Mouse (Mus musculus): ENCODE results near the gene Trak1.

Trak1 gene

DNA sequence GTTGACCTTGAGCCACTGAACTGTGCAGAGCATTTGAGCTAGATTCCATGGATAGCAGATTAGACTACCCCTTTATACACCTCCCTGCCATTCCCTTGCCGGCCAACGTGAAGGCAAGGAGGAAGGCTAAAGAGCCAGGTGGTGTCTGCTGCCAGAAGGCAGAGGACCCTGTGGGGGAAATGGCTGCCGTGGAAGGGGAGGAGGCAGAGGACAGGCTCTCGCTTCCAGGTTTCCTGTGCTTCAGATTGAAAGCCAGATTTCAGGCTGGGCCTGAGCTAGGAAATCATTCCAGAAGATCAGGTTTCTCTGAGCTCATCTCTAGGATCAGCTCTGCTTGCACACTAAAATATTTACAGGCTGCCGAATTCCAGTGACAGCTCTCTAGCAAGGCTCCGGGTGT is 133.1 kb downstream of the Trak1 start:
- DNase-seq (ENCODE audit: low read depth, low spot score): no peak

DNA sequence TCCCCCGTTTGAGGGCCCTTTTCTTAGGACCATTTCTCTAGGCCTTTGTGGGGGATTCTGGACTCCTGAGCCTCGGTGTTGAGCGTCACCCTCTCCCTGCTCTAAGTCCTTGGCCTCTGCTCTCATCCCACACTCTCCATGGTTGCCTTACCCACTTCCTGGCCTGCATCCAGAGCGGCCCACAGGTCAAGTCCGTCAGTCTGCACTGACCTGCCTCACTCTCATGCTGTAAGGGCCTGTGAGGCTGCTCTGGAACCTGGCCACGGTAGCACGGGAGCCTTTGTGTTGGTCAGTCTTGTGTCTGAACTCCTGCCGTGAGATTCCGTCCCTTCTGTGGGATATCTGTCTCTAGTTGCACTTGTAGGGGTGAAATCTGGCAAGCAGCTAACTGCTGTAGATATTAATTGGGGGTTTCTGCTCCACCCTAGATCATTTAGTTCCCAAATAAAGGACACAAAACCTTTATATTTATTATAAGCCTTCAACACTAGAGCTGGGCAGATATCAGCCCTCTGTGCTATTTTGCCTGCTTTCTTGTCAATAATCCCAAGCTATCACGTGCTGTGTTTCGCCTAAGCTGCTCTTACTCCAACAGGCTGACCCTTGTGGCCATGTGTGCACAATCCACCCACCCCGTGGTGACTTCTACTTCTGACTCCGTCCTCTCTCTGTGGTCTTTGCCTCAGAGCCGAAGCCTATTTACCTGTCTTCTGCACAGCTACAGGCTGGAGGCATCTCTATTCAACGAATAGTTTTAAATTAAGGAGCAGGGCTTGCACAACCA is 136.6 kb downstream of the Trak1 start:
- DNase-seq (ENCODE audit: low read depth, low spot score): no peak

- no peak for DNase-seq (ENCODE audit: low read depth, low spot score)
These were observed 138.1 kb downstream of the Trak1 start for GRCm38 (mm10) chr9:121435332-121435956.

GRCm38 (mm10) chr9:121436501-121436900 is 139.2 kb downstream of the Trak1 start:
- DNase-seq (ENCODE audit: low read depth, low spot score): no peak

- DNase-seq (ENCODE audit: low read depth, low spot score): no peak
These were observed 144.8 kb downstream of the Trak1 start for GRCm38 (mm10) chr9:121442145-121442544.

DNA sequence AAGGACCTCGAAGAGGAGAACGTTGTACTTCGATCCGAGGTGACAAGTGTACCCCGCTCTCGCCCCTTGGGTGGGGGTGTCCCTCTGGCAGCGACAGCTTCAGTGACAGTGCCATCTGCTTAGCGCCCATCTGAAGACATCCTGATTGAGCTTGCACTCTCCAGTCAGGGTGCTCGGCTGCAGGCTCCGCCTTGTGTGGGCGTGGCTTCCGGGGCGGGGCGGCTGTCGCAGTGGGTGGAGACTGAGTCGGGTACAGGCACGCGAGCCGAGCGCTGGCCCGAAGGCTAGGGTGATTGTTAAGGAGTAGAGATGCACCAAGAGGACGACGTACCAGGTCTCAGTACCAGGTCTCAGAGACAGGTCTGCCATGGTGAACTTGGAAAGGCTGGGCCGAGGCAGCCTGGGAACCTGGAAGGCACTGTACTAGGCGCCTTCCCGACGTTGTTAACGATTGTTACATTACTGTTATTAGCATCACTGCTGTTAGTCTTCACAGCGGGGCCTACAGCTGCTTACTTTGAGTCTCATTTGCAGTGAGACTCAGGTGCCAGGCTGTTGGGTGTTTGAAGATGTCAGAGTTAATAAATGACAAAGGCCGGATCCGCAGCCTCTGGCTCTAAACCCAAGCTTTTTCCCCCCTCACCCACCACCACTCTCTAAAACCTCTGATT is 146.5 kb downstream of the Trak1 start:
- no peak for DNase-seq (ENCODE audit: low read depth, low spot score)

DNA sequence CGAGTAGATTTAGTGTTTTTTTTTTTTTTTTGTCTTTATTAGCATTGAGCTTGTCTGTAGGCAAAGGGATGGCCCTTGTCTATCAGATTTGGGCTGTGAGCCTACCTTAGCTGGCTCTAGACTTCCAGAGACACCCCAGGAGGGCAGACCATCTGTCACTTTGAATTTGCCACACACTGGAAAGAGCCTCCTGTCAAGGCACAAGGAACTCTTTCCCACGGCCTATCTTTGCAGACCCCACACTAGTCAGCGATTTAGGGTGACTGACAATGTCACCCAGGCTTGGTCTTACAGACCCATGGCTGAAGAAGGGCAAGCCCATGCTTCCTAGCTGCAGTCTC is 147.0 kb downstream of the Trak1 start:
- DNase-seq (ENCODE audit: low read depth, low spot score): no peak

DNA sequence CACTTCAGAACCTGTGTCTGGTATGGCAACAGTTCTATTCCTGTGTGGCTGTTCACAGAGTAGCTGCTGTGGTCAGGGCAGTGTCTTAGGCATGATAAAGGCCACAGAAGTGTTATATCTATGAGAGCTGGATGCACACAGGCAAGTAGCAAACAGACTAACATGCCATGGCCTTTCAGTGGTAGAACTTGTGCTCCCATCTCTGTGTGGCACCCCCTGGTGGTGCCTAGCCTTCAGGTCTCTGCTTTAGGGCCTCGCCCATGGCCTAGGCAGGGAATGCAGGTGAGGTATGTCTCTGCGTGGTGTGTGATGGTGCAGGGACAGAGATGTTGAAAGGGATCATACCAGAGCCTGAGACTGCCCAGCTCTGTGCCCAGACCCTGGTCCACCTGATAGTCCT is 148.1 kb downstream of the Trak1 start:
- DNase-seq (ENCODE audit: low read depth, low spot score): no peak

GRCm38 (mm10) chr9:121446431-121446831 is 149.1 kb downstream of the Trak1 start:
- DNase-seq (ENCODE audit: low read depth, low spot score): peak; percentile 50

GRCm38 (mm10) chr9:121452342-121452942 is 155.1 kb downstream of the Trak1 start:
- peak; percentile 83 for DNase-seq (ENCODE audit: low read depth, low spot score)

DNA sequence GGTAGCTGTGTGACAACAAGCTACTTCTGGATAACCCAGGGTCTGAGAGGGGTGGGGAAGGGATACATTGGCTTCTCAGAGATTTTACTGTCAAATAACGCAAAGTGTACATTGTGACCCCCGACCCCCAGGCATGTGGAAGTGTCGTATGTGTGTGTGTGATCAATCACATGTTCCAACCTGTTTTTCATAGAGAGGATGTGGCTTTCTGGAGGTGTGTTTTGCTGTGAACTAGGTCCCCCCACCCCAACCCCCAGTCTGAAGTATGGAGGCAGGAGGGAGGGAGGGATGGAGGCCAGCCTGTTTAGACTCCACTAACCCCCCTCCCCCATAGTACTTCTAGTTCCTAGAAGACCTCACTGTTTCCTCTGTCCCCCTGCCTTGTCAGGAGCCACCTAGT is 157.6 kb downstream of the Trak1 start:
- no peak for DNase-seq (ENCODE audit: low read depth, low spot score)

- DNase-seq (ENCODE audit: low read depth, low spot score): no peak
These were observed 159.6 kb downstream of the Trak1 start for GRCm38 (mm10) chr9:121456739-121457515.

- no peak for DNase-seq (ENCODE audit: low read depth, low spot score)
These were observed 161.2 kb downstream of the Trak1 start for GRCm38 (mm10) chr9:121458466-121458865.

DNA sequence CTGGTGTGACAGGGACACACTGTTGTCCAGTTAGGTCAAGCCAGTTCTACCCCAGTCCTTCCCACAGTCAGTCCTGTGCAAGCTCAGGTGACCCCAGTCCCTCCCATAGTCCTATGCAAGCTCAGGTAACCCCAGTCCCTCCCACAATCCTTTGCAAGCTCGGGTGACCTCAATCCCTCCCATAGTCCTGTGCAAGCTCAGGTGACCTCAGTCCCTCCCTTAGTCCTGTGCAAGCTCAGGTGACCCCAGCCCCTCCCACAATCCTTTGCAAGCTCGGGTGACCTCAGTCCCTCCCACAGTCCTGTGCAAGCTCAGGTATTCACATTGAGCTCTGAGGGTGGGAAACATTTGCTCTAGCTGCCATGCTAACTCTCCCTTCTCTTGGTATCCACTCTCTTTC is 162.6 kb downstream of the Trak1 start:
- no peak for DNase-seq (ENCODE audit: low read depth, low spot score)

DNA sequence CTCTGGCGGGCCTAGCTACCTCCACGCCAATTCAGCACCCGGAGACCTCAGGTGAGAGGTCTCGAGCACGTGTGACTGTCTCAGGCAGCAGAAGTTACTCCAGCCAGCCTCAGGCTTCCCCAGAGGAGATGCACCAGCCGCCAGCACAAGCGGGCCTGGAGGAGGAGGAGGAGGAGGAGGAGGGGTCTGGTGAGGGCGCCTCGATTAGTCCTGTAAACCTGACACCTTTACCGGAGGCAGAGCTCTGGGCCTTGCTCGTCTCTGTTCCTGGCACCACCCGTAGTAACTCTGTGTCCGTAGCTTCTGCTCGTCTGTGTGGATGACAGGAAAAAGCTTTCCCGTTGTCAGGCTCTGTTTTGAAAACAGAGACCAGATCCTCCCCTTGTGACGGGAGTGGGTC is 163.2 kb downstream of the Trak1 start:
- DNase-seq (ENCODE audit: low read depth, low spot score): no peak

- no peak for DNase-seq (ENCODE audit: low read depth, low spot score)
These were observed 170.2 kb downstream of the Trak1 start for GRCm38 (mm10) chr9:121467460-121467859.

DNA sequence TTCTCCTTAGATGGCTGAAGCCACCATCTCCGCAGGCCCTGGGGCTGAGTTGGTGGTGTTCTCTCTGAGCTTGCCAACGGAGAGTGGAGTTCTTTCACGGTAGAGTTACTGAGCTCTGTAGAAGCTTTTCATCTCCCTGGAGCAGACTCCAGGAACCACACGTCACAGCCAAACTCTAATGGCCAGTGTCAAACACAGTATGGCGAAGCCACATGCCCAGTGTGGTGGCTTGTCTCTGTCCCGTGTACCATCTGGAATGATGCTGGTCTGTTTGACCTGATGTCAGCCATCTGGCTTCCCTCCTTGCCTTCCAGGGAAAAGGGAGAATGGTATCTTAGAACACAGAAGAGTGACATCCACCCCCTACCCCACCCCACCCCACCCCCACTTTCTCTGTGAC is 172.4 kb downstream of the Trak1 start:
- no peak for DNase-seq (ENCODE audit: low read depth, low spot score)

- no peak for DNase-seq (ENCODE audit: low read depth, low spot score)
These were observed 177.5 kb downstream of the Trak1 start for GRCm38 (mm10) chr9:121474771-121475170.

GRCm38 (mm10) chr9:121475488-121476452 is 178.5 kb downstream of the Trak1 start:
- DNase-seq (ENCODE audit: low read depth, low spot score): no peak

- peak; percentile 65 for DNase-seq (ENCODE audit: low read depth, low spot score)
These were observed 180.1 kb downstream of the Trak1 start for GRCm38 (mm10) chr9:121477305-121477911.

All from telencephalon, adult 2 months (tissue).